Mouse (Mus musculus): ENCODE results near the gene Mepe.

GRCm38 (mm10) chr5:104327389-104327788, 2.3 kb downstream of the Mepe start:
- TF ChIP-seq CTCF (conservative IDR thresholded peaks at IDR 0.05; ENCODE audit: low read length) (no peak), NANOG (IDR thresholded peaks at IDR 0.05; ENCODE audit: borderline replicate concordance, low read length) (no peak), POU5F1 (IDR thresholded peaks at IDR 0.05; ENCODE audit: borderline replicate concordance, low read length) (no peak)

Data from E14TG2a.4 (cell line).